Mouse (Mus musculus) embryonic stem cell, embryonic (primary cell): ENCODE data around the gene Esm1.

ENCODE experiments used
- CTCF ChIA-PET, 4 experiments: fragments of 300-600 bp in 2 of 4; fragments of 350-600 bp in 2 of 4; sonication (Branson Sonifier 250); formaldehyde crosslinking; loops; one replicate each; lab custom pipeline; 2022; ENCODE audit warnings: inconsistent platforms in 2 of 4; lab: Charles Lee
- POLR2A ChIA-PET, 4 experiments: fragments of 300-600 bp in 2 of 4; fragments of 350-600 bp in 2 of 4; sonication (Branson Sonifier 250); formaldehyde crosslinking; loops; one replicate each; lab custom pipeline; 2022; ENCODE audit warnings: antibody characterized with exemption in 4 of 4, inconsistent platforms in 1 of 4; lab: Charles Lee

The Esm1 gene

GRCm38 (mm10) chr13:113209624-113210023, at the start of gene Esm1:
Esm1 (plus strand) TSS chr13:113209659.
- CTCF ChIA-PET, result interaction anchor here in 1 of 4 experiments (0.6 to 1.4 kb wide), 2 partner anchors 18 to 163 kb away, joined by 3 read pairs; partner anchors contain the start of gene Gpx8
- POLR2A ChIA-PET, result interaction anchor here in 1 of 4 experiments (1.0 kb wide), 1 partner anchor 43 kb away, joined by 3 read pairs; no protein-coding TSS in a partner anchor

GRCm38 (mm10) chr13:113164252-113165005, 45.0 kb upstream of the Esm1 start:
- POLR2A ChIA-PET, result interaction anchor here in 1 of 4 experiments (0.7 to 0.8 kb wide), 2 partner anchors 9 to 49 kb away, joined by 3 read pairs; no protein-coding TSS in a partner anchor
- CTCF ChIA-PET, result no interaction called here

GRCm38 (mm10) chr13:113168018-113168534, 41.4 kb upstream of the Esm1 start:
- ChIA-PET CTCF (no interaction called here), POLR2A (no interaction called here)

GRCm38 (mm10) chr13:113170256-113170655, 39.2 kb upstream of the Esm1 start:
- CTCF ChIA-PET, result interaction anchor here in 1 of 4 experiments (0.6 kb wide), 1 partner anchor 982 kb away, joined by 3 read pairs; no protein-coding TSS in a partner anchor
- POLR2A ChIA-PET, result no interaction called here

- ChIA-PET CTCF (no interaction called here), POLR2A (no interaction called here)
Observed at GRCm38 (mm10) chr13:113174162-113174561, 35.3 kb upstream of the Esm1 start.

- ChIA-PET CTCF (no interaction called here), POLR2A (interaction anchor here in 2 of 4 experiments (0.5 to 0.7 kb wide), 3 partner anchors 29 to 153 kb away, joined by 3 to 4 read pairs (median 3); no protein-coding TSS in a partner anchor)
Observed at GRCm38 (mm10) chr13:113183310-113183709, 26.1 kb upstream of the Esm1 start.

- CTCF ChIA-PET, result no interaction called here
- POLR2A ChIA-PET, result interaction anchor here in 2 of 4 experiments (0.5 to 0.7 kb wide), 3 partner anchors 28 to 153 kb away, joined by 3 to 4 read pairs (median 3); no protein-coding TSS in a partner anchor
Observed at GRCm38 (mm10) chr13:113183720-113184119, 25.7 kb upstream of the Esm1 start.

- ChIA-PET POLR2A (no interaction called here), CTCF (no interaction called here)
Observed at GRCm38 (mm10) chr13:113196808-113197674, 12.4 kb upstream of the Esm1 start.

GRCm38 (mm10) chr13:113197872-113198502, 11.5 kb upstream of the Esm1 start:
- ChIA-PET POLR2A (no interaction called here), CTCF (interaction anchor here in 1 of 4 experiments (0.5 kb wide), 1 partner anchor 472 kb away, joined by 6 read pairs; no protein-coding TSS in a partner anchor)

- CTCF ChIA-PET, result interaction anchor here in 1 of 4 experiments (0.6 kb wide), 1 partner anchor 315 kb away, joined by 8 read pairs; no protein-coding TSS in a partner anchor
- POLR2A ChIA-PET, result interaction anchor here in 1 of 4 experiments (1.3 kb wide), 1 partner anchor 272 kb away, joined by 5 read pairs; the partner anchor contains the start of genes Dhx29 and Mtrex
Observed at GRCm38 (mm10) chr13:113199331-113199730, 10.1 kb upstream of the Esm1 start.

- CTCF ChIA-PET, result no interaction called here
Observed at GRCm38 (mm10) chr13:113200726-113201125, 8.7 kb upstream of the Esm1 start.

GRCm38 (mm10) chr13:113201631-113202030, 7.8 kb upstream of the Esm1 start:
- ChIA-PET POLR2A (interaction anchor here in 1 of 4 experiments (0.6 to 0.7 kb wide), 2 partner anchors 11 to 646 kb away, joined by 3 read pairs; no protein-coding TSS in a partner anchor), CTCF (interaction anchor here in 1 of 4 experiments (0.7 kb wide), 1 partner anchor 1187 kb away, joined by 5 read pairs; no protein-coding TSS in a partner anchor)

More at GRCm38 (mm10) chr13:113200726-113201125, 8.7 kb upstream of the Esm1 start:
- POLR2A ChIA-PET, result interaction anchor here in 1 of 4 experiments (0.7 kb wide), 1 partner anchor 199 kb away, joined by 3 read pairs; no protein-coding TSS in a partner anchor

- ChIA-PET POLR2A (interaction anchor here in 1 of 4 experiments (0.6 to 0.7 kb wide), 2 partner anchors 11 to 647 kb away, joined by 3 read pairs; no protein-coding TSS in a partner anchor), CTCF (no interaction called here)
Observed at GRCm38 (mm10) chr13:113202184-113202583, 7.3 kb upstream of the Esm1 start.

- ChIA-PET POLR2A (interaction anchor here in 1 of 4 experiments (1.2 kb wide), 1 partner anchor 14 kb away, joined by 4 read pairs; no protein-coding TSS in a partner anchor), CTCF (no interaction called here)
Observed at GRCm38 (mm10) chr13:113203146-113203545, 6.3 kb upstream of the Esm1 start.

- ChIA-PET POLR2A (interaction anchor here in 1 of 4 experiments (2.1 kb wide), 1 partner anchor 14 kb away, joined by 4 read pairs; no protein-coding TSS in a partner anchor), CTCF (no interaction called here)
Observed at GRCm38 (mm10) chr13:113205346-113205745, 4.1 kb upstream of the Esm1 start.

- ChIA-PET POLR2A (interaction anchor here in 2 of 4 experiments (0.6 to 0.7 kb wide), 5 partner anchors 22 to 1018 kb away, joined by 3 to 8 read pairs (median 4); no protein-coding TSS in a partner anchor), CTCF (interaction anchor here in 2 of 4 experiments (0.7 kb wide), 2 partner anchors 53 to 462 kb away, joined by 3 to 4 read pairs; no protein-coding TSS in a partner anchor)
Observed at GRCm38 (mm10) chr13:113211345-113211744, 1.9 kb downstream of the Esm1 start.

- ChIA-PET POLR2A (interaction anchor here in 1 of 4 experiments (0.6 to 1.0 kb wide), 3 partner anchors 10 to 302 kb away, joined by 3 read pairs; no protein-coding TSS in a partner anchor), CTCF (interaction anchor here in 1 of 4 experiments (0.8 kb wide), 1 partner anchor 44 kb away, joined by 3 read pairs; no protein-coding TSS in a partner anchor)
Observed at GRCm38 (mm10) chr13:113212401-113212800, 2.9 kb downstream of the Esm1 start.
